Mouse (Mus musculus) MEL (cell line): ENCODE results near the gene Cep170b. TPM values are rescaled to one million over a fixed set of nuclear protein-coding genes. Genes with fewer than 3 reads are reported as not detected.

Source experiments
- DNase-seq: peaks from one replicate; pipeline ENCODE4 v3.0.0; 2011; ENCODE audit warnings: low read depth, low spot score
- H3K27ac ChIP-seq: 2 replicates; pipeline ENCODE4 v1.5.1; 2012; ENCODE audit warnings: low read depth, mild to moderate bottlenecking, control low read depth, low read length, moderate library complexity; ENCODE audit not compliant: control insufficient read depth
- H3K27me3 ChIP-seq, 2 experiments: fragments of 150-350 bp in 1 of 2; sonication (generic) in 1 of 2; 2 replicates each; pipeline ENCODE4 v1.6.1; 2012; ENCODE audit warnings: low read length in 2 of 2, mild to moderate bottlenecking in 2 of 2, improper control_type of control experiment in 1 of 2, moderate library complexity in 1 of 2; ENCODE audit not compliant: insufficient read depth in 2 of 2, control insufficient read depth in 1 of 2
- H3K36me3 ChIP-seq, 2 experiments: 2 replicates each; pipeline ENCODE4 v1.6.1; 2012 to 2014; ENCODE audit warnings: low read length in 2 of 2, improper control_type of control experiment in 1 of 2, inconsistent platforms in 1 of 2, mild to moderate bottlenecking in 1 of 2; ENCODE audit not compliant: insufficient read depth in 2 of 2, control insufficient read depth in 1 of 2
- H3K4me1 ChIP-seq, 2 experiments: fragments of 150-350 bp in 1 of 2; sonication (generic) in 1 of 2; 2 replicates each; pipeline ENCODE4 v1.6.1; 2012; ENCODE audit warnings: low read length in 2 of 2, improper control_type of control experiment in 1 of 2, mild to moderate bottlenecking in 1 of 2; ENCODE audit not compliant: insufficient read depth in 2 of 2, control insufficient read depth in 1 of 2
- H3K4me3 ChIP-seq, 2 experiments: fragments of 150-350 bp in 1 of 2; sonication (generic) in 1 of 2; 2 replicates each; pipeline ENCODE4 v1.5.1; 2012; ENCODE audit warnings: low read depth in 2 of 2, low read length in 2 of 2, mild to moderate bottlenecking in 2 of 2, moderate library complexity in 2 of 2, control low read depth in 1 of 2, improper control_type of control experiment in 1 of 2; ENCODE audit not compliant: control insufficient read depth in 1 of 2, insufficient read depth in 1 of 2
- H3K79me2 ChIP-seq: 2 replicates; pipeline ENCODE4 v1.6.1; 2012; ENCODE audit warnings: mild to moderate bottlenecking, low read length, moderate library complexity; ENCODE audit not compliant: control insufficient read depth, poor library complexity, insufficient read depth
- H3K9ac ChIP-seq: 2 replicates; pipeline ENCODE4 v1.6.1; 2012; ENCODE audit warnings: low read depth, mild to moderate bottlenecking, control low read depth, low read length, moderate library complexity; ENCODE audit not compliant: control insufficient read depth, poor library complexity, severe bottlenecking
- H3K9me3 ChIP-seq: fragments of 150-350 bp; sonication (generic); replicated peaks from 2 replicates; pipeline ENCODE4 v1.6.1; 2012; ENCODE audit warnings: mild to moderate bottlenecking, low read length, improper control_type of control experiment, moderate library complexity; ENCODE audit not compliant: insufficient read depth
- CHD1 ChIP-seq: IDR thresholded peaks from 2 replicates; pipeline ENCODE4 v1.6.1; 2012; ENCODE audit warnings: low read depth, mild to moderate bottlenecking, inconsistent platforms, low read length, improper control_type of control experiment
- CTCF ChIP-seq, 3 experiments: IDR thresholded peaks in 2 of 3; conservative IDR thresholded peaks in 1 of 3; 2 replicates each; pipeline ENCODE4 v1.5.1; 2011 to 2012; ENCODE audit warnings: low read length in 3 of 3, low read depth in 2 of 3, mild to moderate bottlenecking in 2 of 3, improper control_type of control experiment in 1 of 3, inconsistent platforms in 1 of 3, mixed read lengths in 1 of 3, moderate library complexity in 1 of 3; ENCODE audit not compliant: control insufficient read depth in 1 of 3, insufficient read depth in 1 of 3, poor library complexity in 1 of 3, severe bottlenecking in 1 of 3
- E2F4 ChIP-seq: IDR thresholded peaks from 2 replicates; pipeline ENCODE4 v1.6.1; 2011; ENCODE audit warnings: low read depth, low read length, improper control_type of control experiment, borderline replicate concordance
- ELF1 ChIP-seq: IDR thresholded peaks from 2 replicates; pipeline ENCODE4 v1.6.1; 2014; ENCODE audit warnings: low read depth, mild to moderate bottlenecking, inconsistent platforms, low read length, improper control_type of control experiment, moderate library complexity
- EP300 ChIP-seq, 2 experiments: IDR thresholded peaks; 2 replicates each; pipeline ENCODE4 v1.6.1; 2011; ENCODE audit warnings: improper control_type of control experiment in 2 of 2, low read length in 2 of 2, low read depth in 1 of 2, mild to moderate bottlenecking in 1 of 2
- GATA1 ChIP-seq: IDR thresholded peaks from 2 replicates; pipeline ENCODE4 v1.6.1; 2011; ENCODE audit warnings: low read depth, low read length, improper control_type of control experiment
- HCFC1 ChIP-seq: IDR thresholded peaks from 2 replicates; pipeline ENCODE4 v1.6.1; 2012; ENCODE audit warnings: low read depth, mild to moderate bottlenecking, inconsistent platforms, low read length, improper control_type of control experiment, moderate library complexity
- MAFK ChIP-seq: IDR thresholded peaks from 2 replicates; pipeline ENCODE4 v1.6.1; 2011; ENCODE audit warnings: low read depth, mild to moderate bottlenecking, low read length, improper control_type of control experiment, borderline replicate concordance
- MAX ChIP-seq: IDR thresholded peaks from 2 replicates; pipeline ENCODE4 v1.6.1; 2011; ENCODE audit warnings: low read length, improper control_type of control experiment
- MEF2A ChIP-seq: IDR thresholded peaks from 2 replicates; pipeline ENCODE4 v1.6.1; 2014; ENCODE audit warnings: low read depth, mild to moderate bottlenecking, inconsistent platforms, low read length, improper control_type of control experiment; ENCODE audit not compliant: poor library complexity, insufficient replicate concordance, severe bottlenecking; ENCODE audit errors: extremely low read depth
- NELFE ChIP-seq: IDR thresholded peaks from 2 replicates; pipeline ENCODE4 v1.6.1; 2011; ENCODE audit warnings: low read depth, low read length, improper control_type of control experiment
- POLR2A ChIP-seq, 2 experiments: IDR thresholded peaks; 2 replicates each; pipeline ENCODE4 v1.6.1; 2011 to 2012; ENCODE audit warnings: low read length in 2 of 2, mild to moderate bottlenecking in 2 of 2, control low read depth in 1 of 2, improper control_type of control experiment in 1 of 2, low read depth in 1 of 2, moderate library complexity in 1 of 2; ENCODE audit not compliant: control insufficient read depth in 1 of 2, insufficient read depth in 1 of 2, poor library complexity in 1 of 2
- POLR2AphosphoS2 ChIP-seq: IDR thresholded peaks from 2 replicates; pipeline ENCODE4 v1.6.1; 2011; ENCODE audit warnings: low read length, improper control_type of control experiment
- POLR2AphosphoS5 ChIP-seq: IDR thresholded peaks from 2 replicates; pipeline ENCODE4 v1.6.1; 2012; ENCODE audit warnings: low read depth, borderline replicate concordance, mild to moderate bottlenecking, inconsistent platforms, low read length, moderate library complexity, mixed read lengths
- SIN3A ChIP-seq: IDR thresholded peaks from 2 replicates; pipeline ENCODE4 v1.6.1; 2012; ENCODE audit warnings: low read length, improper control_type of control experiment, inconsistent platforms
- TAL1 ChIP-seq: IDR thresholded peaks from 2 replicates; pipeline ENCODE4 v1.6.1; 2012; ENCODE audit warnings: mild to moderate bottlenecking, inconsistent platforms, low read length, moderate library complexity, mixed read lengths
- TBP ChIP-seq: IDR thresholded peaks from 2 replicates; pipeline ENCODE4 v1.8.0; 2011; ENCODE audit warnings: low read depth, low read length, improper control_type of control experiment
- ZC3H11A ChIP-seq: IDR thresholded peaks from 2 replicates; pipeline ENCODE4 v1.6.1; 2012; ENCODE audit warnings: low read depth, mild to moderate bottlenecking, inconsistent platforms, low read length, improper control_type of control experiment
- ZKSCAN1 ChIP-seq: IDR thresholded peaks from 2 replicates; pipeline ENCODE4 v1.6.1; 2012; ENCODE audit warnings: low read depth, mild to moderate bottlenecking, inconsistent platforms, low read length, improper control_type of control experiment, moderate library complexity
- ZNF384 ChIP-seq: IDR thresholded peaks from 2 replicates; pipeline ENCODE4 v1.6.1; 2012; ENCODE audit warnings: low read depth, mild to moderate bottlenecking, inconsistent platforms, low read length, improper control_type of control experiment
- polyA plus RNA-seq, 2 experiments: library from polyadenylated mRNA; stranded (reverse) in 1 of 2; unstranded in 1 of 2; fragments of >175 nt in 1 of 2; fragments of >200 nt in 1 of 2; gene quantifications; 2 replicates each; pipeline versions ENCODE4 v1.2.1 to v1.2.4; 2012; ENCODE audit warnings: low replicate concordance in 2 of 2, low read depth in 1 of 2; ENCODE audit not compliant: insufficient read length in 2 of 2, insufficient read depth in 1 of 2, missing spikeins in 1 of 2
- total RNA-seq: library from RNA; depleted of rRNA; stranded (reverse); fragments of 300-350 nt; gene quantifications from 2 replicates; pipeline ENCODE4 v1.2.3, GENCODE M21; 2012

Cep170b gene
- total and polyA plus RNA-seq, 3 experiments: 49.7 to 64.0 TPM; not detected in 1

GRCm38 (mm10) chr12:112693185-112694126 is 26.8 kb upstream of the Cep170b start:
- H3K9me3 ChIP-seq: no peaks in the 10 kb centered on the region
- peak overlapping the region; percentile 54 to 66 for H3K4me3 ChIP-seq
- peaks cover 0 to 25% of the 10 kb centered on the region in 2 experiments; a peak in 3 of 4 replicates for H3K36me3 ChIP-seq
- no peaks in the 10 kb centered on the region for H3K27me3 ChIP-seq
- peak; percentile 100 for DNase-seq
- H3K4me1 ChIP-seq: peaks cover 9 to 29% of the 10 kb centered on the region in 2 experiments
- peak; percentile 96 for TF ChIP-seq TBP
- TF ChIP-seq POLR2A (IDR thresholded peaks at IDR 0.05; ENCODE audit: control insufficient read depth in 1 of 2, insufficient read depth in 1 of 2, low read depth in 1 of 2, low read length in 2 of 2, poor library complexity in 1 of 2): peak in 1 of 2 experiments; percentile 100; a peak in 2 of 4 replicates
- TF ChIP-seq ELF1: no peak
- peak; percentile 23; the same call in 1 of the 2 replicates for TF ChIP-seq GATA1
- TF ChIP-seq POLR2AphosphoS5: peak; percentile 94
- TF ChIP-seq MEF2A: no peak
- no peak for TF ChIP-seq CHD1
- no peak for TF ChIP-seq MAFK
- no peak for TF ChIP-seq E2F4
- no peak for TF ChIP-seq TAL1
- no peak for TF ChIP-seq CTCF (IDR thresholded peaks at IDR 0.05 in 2 of 3, conservative IDR thresholded peaks at IDR 0.05 in 1 of 3; ENCODE audit: control insufficient read depth in 1 of 3, insufficient read depth in 1 of 3, low read depth in 2 of 3, low read length in 3 of 3, poor library complexity in 1 of 3, severe bottlenecking in 1 of 3)
- no peak for TF ChIP-seq NELFE
- H3K79me2 ChIP-seq: peaks cover 15% of the 10 kb centered on the region
- peak overlapping the region; percentile 75 for H3K9ac ChIP-seq
- peak overlapping the region; percentile 58 for H3K27ac ChIP-seq

GRCm38 (mm10) chr12:112694127-112694475 is 26.2 kb upstream of the Cep170b start:
- no peak for DNase-seq
- TF ChIP-seq ELF1 (no peak), MAX (no peak), POLR2A (IDR thresholded peaks at IDR 0.05; ENCODE audit: control insufficient read depth in 1 of 2, insufficient read depth in 1 of 2, low read depth in 1 of 2, low read length in 2 of 2, poor library complexity in 1 of 2) (no peak), GATA1 (no peak), MAFK (no peak), EP300 (IDR thresholded peaks at IDR 0.05; ENCODE audit: low read depth in 1 of 2, low read length in 2 of 2) (no peak), ZC3H11A (no peak), NELFE (no peak), CHD1 (no peak), HCFC1 (no peak), SIN3A (no peak), POLR2AphosphoS2 (no peak), ZKSCAN1 (no peak), ZNF384 (no peak)
- Histone ChIP-seq H3K79me2 (peaks cover 15% of the 10 kb centered on the region), H3K27me3 (no peaks in the 10 kb centered on the region), H3K36me3 (peaks cover 0 to 22% of the 10 kb centered on the region in 2 experiments; a peak in 3 of 4 replicates), H3K4me1 (peaks cover 7 to 25% of the 10 kb centered on the region in 2 experiments), H3K4me3 (peak overlapping the region; percentile 54 to 66), H3K27ac (peak overlapping the region; percentile 58), H3K9me3 (no peaks in the 10 kb centered on the region), H3K9ac (peak overlapping the region; percentile 75)
